Mouse (Mus musculus): ENCODE results near the gene Map7. TPM values are rescaled to one million over a fixed set of nuclear protein-coding genes. Genes with fewer than 3 reads are reported as not detected.

The Map7 gene
- total and polyA plus RNA-seq, 2 experiments from 2014 or later = 6.3 to 14.5 TPM

- no peak overlapping the region for H3K4me2 ChIP-seq (ENCODE audit: low read depth)
- H3K27ac ChIP-seq (ENCODE audit: low read depth, low read length) = no peak overlapping the region
- no peak overlapping the region for H3K9ac ChIP-seq
- no peaks in the 10 kb centered on the region for H3K4me1 ChIP-seq (ENCODE audit: insufficient read depth)
- peak; percentile 66; the same call in 1 of the 2 replicates for ATAC-seq
- peak; percentile 17 for DNase-seq
- TF ChIP-seq CTCF (IDR thresholded peaks at IDR 0.05; ENCODE audit: low read depth) = no peak
- no peaks in the 10 kb centered on the region for H3K36me3 ChIP-seq (ENCODE audit: insufficient read depth)
- no peaks in the 10 kb centered on the region for H3K27me3 ChIP-seq (ENCODE audit: insufficient read depth, low read length)
- no peak overlapping the region for H3K4me3 ChIP-seq (ENCODE audit: low read depth, low read length)
- 38% methylated on average over 4 of the region's 4 CpGs for WGBS
- no peaks in the 10 kb centered on the region for H3K9me3 ChIP-seq (ENCODE audit: low read length)
Measured at GRCm38 (mm10) chr10:20226728-20227127, 78.5 kb downstream of the Map7 start.

- no peak overlapping the region for H3K4me2 ChIP-seq (ENCODE audit: low read depth)
- H3K4me3 ChIP-seq (ENCODE audit: low read depth, low read length) = no peak overlapping the region
- H3K27me3 ChIP-seq (ENCODE audit: insufficient read depth, low read length) = no peaks in the 10 kb centered on the region
- H3K4me1 ChIP-seq (ENCODE audit: insufficient read depth) = no peaks in the 10 kb centered on the region
- no peaks in the 10 kb centered on the region for H3K36me3 ChIP-seq (ENCODE audit: insufficient read depth)
- no peak overlapping the region for H3K27ac ChIP-seq (ENCODE audit: low read depth, low read length)
- no peak overlapping the region for H3K9ac ChIP-seq
- no peak for TF ChIP-seq CTCF (IDR thresholded peaks at IDR 0.05; ENCODE audit: low read depth)
- WGBS = 80% methylated on average over 5 of the region's 5 CpGs
- no peak for ATAC-seq
- no peak for DNase-seq
- H3K9me3 ChIP-seq (ENCODE audit: low read length) = no peaks in the 10 kb centered on the region
Measured at GRCm38 (mm10) chr10:20230026-20230425, 81.8 kb downstream of the Map7 start.

GRCm38 (mm10) chr10:20233451-20233850 is 85.2 kb downstream of the Map7 start:
- Histone ChIP-seq H3K36me3 (ENCODE audit: insufficient read depth) (no peaks in the 10 kb centered on the region), H3K4me2 (ENCODE audit: low read depth) (no peak overlapping the region), H3K4me1 (ENCODE audit: insufficient read depth) (no peaks in the 10 kb centered on the region), H3K4me3 (ENCODE audit: low read depth, low read length) (no peak overlapping the region), H3K9ac (no peak overlapping the region), H3K27ac (ENCODE audit: low read depth, low read length) (no peak overlapping the region), H3K27me3 (ENCODE audit: insufficient read depth, low read length) (no peaks in the 10 kb centered on the region), H3K9me3 (ENCODE audit: low read length) (no peaks in the 10 kb centered on the region)
- no peak for ATAC-seq
- TF ChIP-seq CTCF (IDR thresholded peaks at IDR 0.05; ENCODE audit: low read depth) = no peak
- no peak for DNase-seq
- WGBS = 94% methylated on average over 10 of the region's 10 CpGs

- H3K4me2 ChIP-seq (ENCODE audit: low read depth) = no peak overlapping the region
- no peaks in the 10 kb centered on the region for H3K36me3 ChIP-seq (ENCODE audit: insufficient read depth)
- ATAC-seq (no peak), DNase-seq (no peak)
- no peak overlapping the region for H3K4me3 ChIP-seq (ENCODE audit: low read depth, low read length)
- WGBS = 82% methylated on average over 4 of the region's 4 CpGs
- H3K4me1 ChIP-seq (ENCODE audit: insufficient read depth) = no peaks in the 10 kb centered on the region
- no peaks in the 10 kb centered on the region for H3K9me3 ChIP-seq (ENCODE audit: low read length)
- H3K27ac ChIP-seq (ENCODE audit: low read depth, low read length) = no peak overlapping the region
- no peak for TF ChIP-seq CTCF (IDR thresholded peaks at IDR 0.05; ENCODE audit: low read depth)
- no peaks in the 10 kb centered on the region for H3K27me3 ChIP-seq (ENCODE audit: insufficient read depth, low read length)
- no peak overlapping the region for H3K9ac ChIP-seq
Measured at GRCm38 (mm10) chr10:20234466-20234865, 86.2 kb downstream of the Map7 start.

GRCm38 (mm10) chr10:20235656-20236055 is 87.4 kb downstream of the Map7 start:
- Histone ChIP-seq H3K9me3 (ENCODE audit: low read length) (no peaks in the 10 kb centered on the region), H3K4me3 (ENCODE audit: low read depth, low read length) (no peak overlapping the region), H3K9ac (no peak overlapping the region), H3K4me2 (ENCODE audit: low read depth) (no peak overlapping the region), H3K4me1 (ENCODE audit: insufficient read depth) (no peaks in the 10 kb centered on the region), H3K27me3 (ENCODE audit: insufficient read depth, low read length) (no peaks in the 10 kb centered on the region), H3K27ac (ENCODE audit: low read depth, low read length) (no peak overlapping the region), H3K36me3 (ENCODE audit: insufficient read depth) (no peaks in the 10 kb centered on the region)
- DNase-seq (no peak), ATAC-seq (no peak)
- 95% methylated on average over 3 of the region's 3 CpGs for WGBS
- no peak for TF ChIP-seq CTCF (IDR thresholded peaks at IDR 0.05; ENCODE audit: low read depth)

- no peak overlapping the region for H3K9ac ChIP-seq
- H3K4me1 ChIP-seq (ENCODE audit: insufficient read depth) = no peaks in the 10 kb centered on the region
- H3K4me3 ChIP-seq (ENCODE audit: low read depth, low read length) = no peak overlapping the region
- H3K27ac ChIP-seq (ENCODE audit: low read depth, low read length) = no peak overlapping the region
- no peaks in the 10 kb centered on the region for H3K27me3 ChIP-seq (ENCODE audit: insufficient read depth, low read length)
- H3K36me3 ChIP-seq (ENCODE audit: insufficient read depth) = no peaks in the 10 kb centered on the region
- DNase-seq (no peak), ATAC-seq (no peak)
- no peak for TF ChIP-seq CTCF (IDR thresholded peaks at IDR 0.05; ENCODE audit: low read depth)
- H3K4me2 ChIP-seq (ENCODE audit: low read depth) = no peak overlapping the region
- 94% methylated on average over 6 of the region's 6 CpGs for WGBS
- H3K9me3 ChIP-seq (ENCODE audit: low read length) = no peaks in the 10 kb centered on the region
Measured at GRCm38 (mm10) chr10:20236241-20236640, 88.0 kb downstream of the Map7 start.

- no peaks in the 10 kb centered on the region for H3K4me1 ChIP-seq (ENCODE audit: insufficient read depth)
- DNase-seq (no peak), ATAC-seq (no peak)
- no peaks in the 10 kb centered on the region for H3K9me3 ChIP-seq (ENCODE audit: low read length)
- H3K27ac ChIP-seq (ENCODE audit: low read depth, low read length) = no peak overlapping the region
- no peak overlapping the region for H3K4me2 ChIP-seq (ENCODE audit: low read depth)
- H3K27me3 ChIP-seq (ENCODE audit: insufficient read depth, low read length) = no peaks in the 10 kb centered on the region
- TF ChIP-seq CTCF (IDR thresholded peaks at IDR 0.05; ENCODE audit: low read depth) = no peak
- H3K4me3 ChIP-seq (ENCODE audit: low read depth, low read length) = no peak overlapping the region
- WGBS = 86% methylated on average over 5 of the region's 5 CpGs
- no peaks in the 10 kb centered on the region for H3K36me3 ChIP-seq (ENCODE audit: insufficient read depth)
- no peak overlapping the region for H3K9ac ChIP-seq
Measured at GRCm38 (mm10) chr10:20238281-20238680, 90.0 kb downstream of the Map7 start.

- no peak overlapping the region for H3K27ac ChIP-seq (ENCODE audit: low read depth, low read length)
- no peak overlapping the region for H3K4me2 ChIP-seq (ENCODE audit: low read depth)
- no peak for ATAC-seq
- no peak for TF ChIP-seq CTCF (IDR thresholded peaks at IDR 0.05; ENCODE audit: low read depth)
- H3K27me3 ChIP-seq (ENCODE audit: insufficient read depth, low read length) = no peaks in the 10 kb centered on the region
- H3K4me1 ChIP-seq (ENCODE audit: insufficient read depth) = no peaks in the 10 kb centered on the region
- no peak overlapping the region for H3K9ac ChIP-seq
- no peak for DNase-seq
- H3K9me3 ChIP-seq (ENCODE audit: low read length) = no peaks in the 10 kb centered on the region
- WGBS = 89% methylated on average over 6 of the region's 6 CpGs
- no peaks in the 10 kb centered on the region for H3K36me3 ChIP-seq (ENCODE audit: insufficient read depth)
- H3K4me3 ChIP-seq (ENCODE audit: low read depth, low read length) = no peak overlapping the region
Measured at GRCm38 (mm10) chr10:20240858-20241257, 92.6 kb downstream of the Map7 start.
